ENCODE assay signal across 9 mouse cellular contexts in genomic region chr10:121426458-121427070, GRCm38 (mm10). TPM values are rescaled to one million over a fixed set of nuclear protein-coding genes. Genes with fewer than 3 reads are reported as not detected.
DNase-seq lines count a peak whose midpoint lies in the region; ATAC-seq and TF ChIP-seq lines count a peak whose summit lies in the region.
"Had no signal": no experiment of that assay in that cellular context is flagged by ENCODE, and none has a peak within 500 bp of the region (broad histone marks: within the 10 kb centered on the region; RNA-seq: fewer than 3 reads in every experiment).

No protein-coding gene starts in this region.

- H3K9me3 ChIP-seq in lung, embryonic 14.5 days (ENCODE audit: low read depth, low read length): no peaks in the 10 kb centered on the region

- H3K36me3 ChIP-seq in lung, embryonic 14.5 days (ENCODE audit: insufficient read depth): no peaks in the 10 kb centered on the region

- H3K4me3 ChIP-seq in lung, embryonic 14.5 days (ENCODE audit: low read depth, low read length): no peak overlapping the region
- H3K4me3 ChIP-seq in bone marrow, adult 2 months (replicated peaks; ENCODE audit: control insufficient read depth, low read depth, low read length): peak overlapping the region; percentile 17

- no peak for TF ChIP-seq POLR2A in bone marrow, adult 2 months (IDR thresholded peaks at IDR 0.05; ENCODE audit: borderline replicate concordance, control insufficient read depth, low read depth, low read length)

- H3K27ac ChIP-seq in lung, embryonic 14.5 days (ENCODE audit: low read depth): peak overlapping the region; percentile 65; the same call in 1 of the 2 replicates
- peak overlapping the region; percentile 60 for H3K27ac ChIP-seq in bone marrow, adult 2 months (ENCODE audit: control insufficient read depth, insufficient read depth, low read depth, low read length, poor library complexity)
- H3K27ac ChIP-seq: liver, embryonic 14.5 days had no signal

- 19% methylated on average over 5 of the region's 5 CpGs for WGBS in lung, embryonic 14.5 days
- 7% methylated on average over 5 of the region's 5 CpGs for WGBS in bone marrow, adult 2 months

- TF ChIP-seq CTCF in lung, embryonic 14.5 days (IDR thresholded peaks at IDR 0.05; ENCODE audit: low read depth): no peak
- TF ChIP-seq CTCF in bone marrow, adult 2 months (IDR thresholded peaks at IDR 0.05; ENCODE audit: control insufficient read depth, insufficient read depth, low read length): no peak

- no peak for ATAC-seq in lung, embryonic 14.5 days (ENCODE audit: insufficient read depth)
- ATAC-seq in megakaryocyte progenitor cell, adult 5-6 weeks (replicated peaks; ENCODE audit: poor library complexity): peak; percentile 26

- no peak overlapping the region for H3K9ac ChIP-seq in lung, embryonic 14.5 days
- H3K9ac ChIP-seq: liver, embryonic 14.5 days had no signal

- H3K4me2 ChIP-seq in lung, embryonic 14.5 days: no peak overlapping the region

- peak; percentile 78 for DNase-seq in lung, embryonic 14.5 days
- DNase-seq in lung, postnatal 10 days: no peak
- peak; percentile 57 for DNase-seq in kidney, adult 18-20 months
- DNase-seq in gastrocnemius, postnatal 14 days: no peak
- DNase-seq in left cerebral cortex, postnatal 25 days (ENCODE audit: low spot score in 2 of 2): no peak
- no peak for DNase-seq in cerebellum, adult 9-11 months

- intact Hi-C loops in gastrocnemius, postnatal 14 days (cut with DNase I; ENCODE audit: low total_unique reads): no loop called here
- intact Hi-C loops in left cerebral cortex, postnatal 25 days (cut with DNase I): loop anchor here (5.0 kb wide), 1 partner anchor 81 kb away; no protein-coding TSS in a partner anchor

- peaks cover 55% of the 10 kb centered on the region for H3K4me1 ChIP-seq in lung, embryonic 14.5 days (ENCODE audit: insufficient read depth)
- peaks cover 27% of the 10 kb centered on the region for H3K4me1 ChIP-seq in bone marrow, adult 2 months (ENCODE audit: control insufficient read depth, insufficient read depth, low read length)

- no peaks in the 10 kb centered on the region for H3K27me3 ChIP-seq in lung, embryonic 14.5 days (ENCODE audit: insufficient read depth, low read length)

RNA-seq across cellular contexts. Expression of gene Rassf3, which starts 49.6 kb away (rescaled TPM):
- 19.8 and 21.0 TPM in 2 replicates for polyA plus RNA-seq in lung, embryonic 14.5 days (2014; fragmentation: Nextera tagmentation; extraction: Ambion mirVana)
- polyA plus RNA-seq in bone marrow, adult 2 months (2011; ENCODE audit: insufficient read depth, insufficient read length, low replicate concordance, missing spikeins): 18.8 and 41.2 TPM in 2 replicates
- total RNA-seq in megakaryocyte progenitor cell, adult 5-6 weeks (2015): 23.3 and 24.7 TPM in 2 replicates
- 18.2 and 20.0 TPM in 2 replicates for total RNA-seq in megakaryocyte progenitor cell, adult 5-6 weeks (2017)
- 10 to 100 TPM; 40.2 to 42.2 TPM for total RNA-seq in gastrocnemius, postnatal 14 days (2021)
- 10 to 100 TPM; 30.4 to 37.3 TPM for total RNA-seq in left cerebral cortex, postnatal 25 days (2021)

Comparison
In these comparisons a context has a peak if more than half of its experiments do, and no peak if none do; other contexts are left out.
1. DNase-seq: peak in lung, embryonic 14.5 days (single experiment) and kidney, adult 18-20 months (single experiment); none in lung, postnatal 10 days (single experiment), gastrocnemius, postnatal 14 days (single experiment), left cerebral cortex, postnatal 25 days (0 of 2) and cerebellum, adult 9-11 months (single experiment).